Mouse (Mus musculus): ENCODE data around the gene Gxylt2.

The Gxylt2 gene

GRCm38 (mm10) chr6:100848682-100849375 is 144.3 kb downstream of the Gxylt2 start:
- no peak for DNase-seq (ENCODE audit: low read depth, low spot score)

GRCm38 (mm10) chr6:100850671-100851081 is 146.1 kb downstream of the Gxylt2 start:
- no peak for DNase-seq (ENCODE audit: low read depth, low spot score)

- DNase-seq (ENCODE audit: low read depth, low spot score): no peak
These were observed 146.5 kb downstream of the Gxylt2 start for GRCm38 (mm10) chr6:100851083-100851482.
